Mouse (Mus musculus) lung, postnatal 0 days (tissue): ENCODE data around the gene Gpr152. TPM values are rescaled to one million over a fixed set of nuclear protein-coding genes. Genes with fewer than 3 reads are reported as not detected.

ENCODE experiments used
- ATAC-seq: fragments of 200-750 bp; cut with Nextera tagmentation; 2 replicates; pipeline ENCODE4 v1.8.0; 2017; ENCODE audit warnings: moderate library complexity
- DNase-seq: peaks from one replicate; pipeline ENCODE4 v3.0.0-alpha.2; 2016; ENCODE audit warnings: low spot score
- H3K27ac ChIP-seq: fragments of 300-500 bp; sonication (generic); 2 replicates; pipeline ENCODE4 v1.5.1; 2014; ENCODE audit warnings: antibody characterized with exemption, mild to moderate bottlenecking, low read length, mixed read lengths
- H3K27me3 ChIP-seq: fragments of 300-500 bp; sonication (generic); replicated peaks from 2 replicates; pipeline ENCODE4 v1.6.1; 2014; ENCODE audit warnings: low read length, mixed read lengths; ENCODE audit not compliant: insufficient read depth
- H3K36me3 ChIP-seq: fragments of 300-500 bp; sonication (generic); 2 replicates; pipeline ENCODE4 v1.6.1; 2014; ENCODE audit warnings: low read length, mixed read lengths; ENCODE audit not compliant: insufficient read depth
- H3K4me1 ChIP-seq: fragments of 300-500 bp; sonication (generic); 2 replicates; pipeline ENCODE4 v1.6.1; 2014; ENCODE audit warnings: antibody characterized with exemption, low read depth, low read length, mixed read lengths; ENCODE audit not compliant: insufficient read depth
- H3K4me2 ChIP-seq: fragments of 300-500 bp; sonication (generic); replicated peaks from 2 replicates; pipeline ENCODE4 v1.6.1; 2014; ENCODE audit warnings: low read depth, mild to moderate bottlenecking, low read length, moderate library complexity, mixed read lengths
- H3K4me3 ChIP-seq: fragments of 300-500 bp; sonication (generic); 2 replicates; pipeline ENCODE4 v1.5.1; 2014; ENCODE audit warnings: low read depth, low read length
- H3K9ac ChIP-seq: fragments of 300-500 bp; sonication (generic); replicated peaks from 2 replicates; pipeline ENCODE4 v1.6.1; 2014; ENCODE audit warnings: low read depth, mild to moderate bottlenecking
- H3K9me3 ChIP-seq: fragments of 300-500 bp; sonication (generic); 2 replicates; pipeline ENCODE4 v1.6.1; 2016; ENCODE audit warnings: low read length, mixed read lengths
- CTCF ChIP-seq: IDR thresholded peaks from 2 replicates; pipeline ENCODE4 v1.5.1; 2016; ENCODE audit warnings: antibody characterized with exemption, mild to moderate bottlenecking
- EP300 ChIP-seq: IDR thresholded peaks from 2 replicates; pipeline ENCODE4 v1.6.1; 2016; ENCODE audit warnings: antibody characterized with exemption, mild to moderate bottlenecking, control low read depth
- WGBS: fragments of 180-500 bp; shearing (Covaris S2); extraction: QIAGEN DNeasy Blood & Tissue Kit; methylation state at CpG from one replicate; pipeline ENCODE4 v1.1.7; 2014; 5-methylcytosine and 5-hydroxymethylcytosine counted together
- polyA plus RNA-seq: library from polyadenylated mRNA; unstranded; fragments of >200 nt; fragmentation: Nextera tagmentation; extraction: Ambion mirVana; gene quantifications from 2 replicates; pipeline ENCODE4 v1.2.1, GENCODE M21; 2015

Gpr152 gene
- polyA plus RNA-seq: not detected in 2 replicates

GRCm38 (mm10) chr19:4139446-4139845, at the start of gene Gpr152:
Gpr152 (plus strand) TSS chr19:4139787.
- Histone ChIP-seq H3K4me3 (no peak within 1 kb of the TSS), H3K9ac (no peak within 1 kb of the TSS), H3K27ac (no peak within 1 kb of the TSS), H3K36me3 (no peaks in the 10 kb centered on the region), H3K4me2 (no peak within 1 kb of the TSS), H3K4me1 (no peaks in the 10 kb centered on the region), H3K27me3 (no peaks in the 10 kb centered on the region), H3K9me3 (no peaks in the 10 kb centered on the region)
- TF ChIP-seq CTCF (no peak), EP300 (no peak)
- ATAC-seq (no peak), DNase-seq (no peak)
- 87% methylated on average over 2 of the region's 2 CpGs for WGBS

- TF ChIP-seq CTCF: no peak
- no peak for TF ChIP-seq EP300
- WGBS: 84% methylated on average over 3 of the region's 3 CpGs
- no peak for DNase-seq
These were observed 49.1 kb upstream of the Gpr152 start for GRCm38 (mm10) chr19:4090446-4090845.

DNA sequence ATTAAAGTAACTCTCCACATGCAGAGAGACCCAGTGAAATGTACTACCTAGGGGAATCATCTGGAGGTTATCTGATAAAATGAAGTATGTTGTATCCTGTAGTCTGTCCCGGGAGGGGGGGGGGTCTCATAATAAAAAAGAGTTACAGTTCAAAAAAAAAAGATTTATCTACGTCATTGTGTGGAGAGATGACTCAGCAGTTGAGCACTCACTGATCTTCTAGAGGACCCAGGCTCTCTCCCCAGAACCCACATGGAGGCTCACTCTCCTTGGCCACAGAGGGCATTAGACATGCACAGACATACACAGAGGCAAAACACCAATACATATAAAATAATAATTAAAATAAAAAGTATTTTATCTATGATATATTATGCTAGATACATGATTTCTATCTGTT, 48.2 kb upstream of the Gpr152 start:
- Histone ChIP-seq H3K4me2 (no peak overlapping the region), H3K27me3 (no peaks in the 10 kb centered on the region), H3K4me3 (no peak overlapping the region), H3K36me3 (no peaks in the 10 kb centered on the region), H3K4me1 (no peaks in the 10 kb centered on the region), H3K9me3 (no peaks in the 10 kb centered on the region), H3K9ac (no peak overlapping the region), H3K27ac (no peak overlapping the region)
- TF ChIP-seq EP300 (no peak), CTCF (no peak)
- WGBS: 45% methylated on average over 2 of the region's 2 CpGs
- no peak for DNase-seq
- no peak for ATAC-seq

More at GRCm38 (mm10) chr19:4090446-4090845, 49.1 kb upstream of the Gpr152 start:
- no peaks in the 10 kb centered on the region for H3K27me3 ChIP-seq
- H3K4me2 ChIP-seq: no peak overlapping the region
- no peaks in the 10 kb centered on the region for H3K9me3 ChIP-seq
- no peak overlapping the region for H3K9ac ChIP-seq
- no peak overlapping the region for H3K4me3 ChIP-seq
- H3K27ac ChIP-seq: no peak overlapping the region
- no peak for ATAC-seq
- no peaks in the 10 kb centered on the region for H3K4me1 ChIP-seq
- H3K36me3 ChIP-seq: no peaks in the 10 kb centered on the region

DNA sequence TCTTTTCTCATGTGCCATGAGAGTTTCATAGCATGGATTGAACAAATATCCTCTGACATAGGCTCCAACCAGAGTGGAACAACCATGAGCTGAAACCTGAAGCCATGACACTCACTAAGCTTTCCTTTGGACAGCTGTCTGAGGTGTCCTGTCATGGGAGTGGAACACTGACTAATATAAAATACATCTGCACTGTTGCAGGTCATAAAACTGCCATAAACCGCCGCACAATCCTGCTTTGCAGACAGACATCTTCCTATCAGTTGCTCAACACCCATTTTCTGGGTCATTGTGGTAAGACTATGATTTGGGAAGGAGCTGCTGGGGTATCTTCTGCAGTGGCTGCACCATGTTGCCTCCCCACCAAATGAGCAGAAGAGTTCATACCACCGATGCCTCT, 46.8 kb upstream of the Gpr152 start:
- Histone ChIP-seq H3K4me2 (no peak overlapping the region), H3K9ac (no peak overlapping the region), H3K4me1 (no peaks in the 10 kb centered on the region), H3K9me3 (no peaks in the 10 kb centered on the region), H3K36me3 (no peaks in the 10 kb centered on the region), H3K4me3 (no peak overlapping the region), H3K27ac (no peak overlapping the region), H3K27me3 (no peaks in the 10 kb centered on the region)
- no peak for DNase-seq
- no peak for ATAC-seq
- 62% methylated on average over 3 of the region's 3 CpGs for WGBS
- no peak for TF ChIP-seq CTCF
- no peak for TF ChIP-seq EP300

DNA sequence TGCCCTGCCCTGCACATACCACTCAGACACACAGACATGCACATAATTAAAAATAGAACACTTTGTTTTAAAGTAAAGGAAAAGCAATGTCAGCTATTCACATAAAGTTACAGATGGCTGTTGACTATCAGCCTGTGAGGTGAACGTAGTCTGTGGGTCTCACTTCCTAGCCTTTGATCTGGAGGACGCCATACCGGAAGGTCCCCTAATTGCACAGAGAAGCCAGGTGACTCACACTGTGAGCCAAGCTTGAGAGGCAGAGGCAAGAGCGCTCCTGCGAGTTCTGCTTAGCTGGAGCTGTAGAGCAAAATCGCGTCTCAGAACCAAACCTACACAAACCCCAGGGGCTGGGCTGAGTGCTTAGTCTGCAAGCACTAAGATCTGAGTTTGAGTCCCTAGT, 45.8 kb upstream of the Gpr152 start:
- Histone ChIP-seq H3K9me3 (no peaks in the 10 kb centered on the region), H3K4me2 (no peak overlapping the region), H3K27ac (peak overlapping the region; percentile 38; the same call in 1 of the 2 replicates), H3K4me1 (peaks cover 7% of the 10 kb centered on the region; the same call in 1 of the 2 replicates), H3K27me3 (no peaks in the 10 kb centered on the region), H3K9ac (no peak overlapping the region), H3K4me3 (no peak overlapping the region), H3K36me3 (no peaks in the 10 kb centered on the region)
- ATAC-seq (no peak), DNase-seq (peak; percentile 49)
- 41% methylated on average over 7 of the region's 7 CpGs for WGBS
- no peak for TF ChIP-seq EP300
- TF ChIP-seq CTCF: no peak

DNA sequence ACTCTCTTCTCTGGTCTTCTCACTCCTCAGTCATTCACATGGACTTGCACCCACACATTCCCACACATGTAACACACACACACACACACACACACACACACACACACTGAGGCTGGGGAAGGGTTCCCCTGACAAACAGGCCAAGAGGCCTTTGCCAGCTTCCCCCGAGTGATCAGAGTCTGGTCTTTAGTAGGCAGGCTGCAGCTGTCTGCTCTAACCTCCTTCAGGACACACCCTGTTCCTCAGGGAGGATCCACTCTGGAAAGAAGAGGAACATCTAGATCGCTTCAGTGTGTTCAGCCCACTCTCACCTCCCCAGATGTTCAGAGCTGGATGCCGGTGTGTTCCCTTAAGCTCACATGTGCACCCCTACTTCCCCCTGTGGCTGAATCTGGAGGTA, 45.2 kb upstream of the Gpr152 start:
- Histone ChIP-seq H3K9ac (no peak overlapping the region), H3K4me3 (no peak overlapping the region), H3K4me1 (peaks cover 10% of the 10 kb centered on the region; the same call in 1 of the 2 replicates), H3K4me2 (no peak overlapping the region), H3K9me3 (no peaks in the 10 kb centered on the region), H3K27me3 (no peaks in the 10 kb centered on the region), H3K36me3 (no peaks in the 10 kb centered on the region), H3K27ac (peak overlapping the region; percentile 38; the same call in 1 of the 2 replicates)
- DNase-seq (no peak), ATAC-seq (no peak)
- TF ChIP-seq CTCF: no peak
- no peak for TF ChIP-seq EP300
- WGBS: 77% methylated on average over 3 of the region's 3 CpGs

DNA sequence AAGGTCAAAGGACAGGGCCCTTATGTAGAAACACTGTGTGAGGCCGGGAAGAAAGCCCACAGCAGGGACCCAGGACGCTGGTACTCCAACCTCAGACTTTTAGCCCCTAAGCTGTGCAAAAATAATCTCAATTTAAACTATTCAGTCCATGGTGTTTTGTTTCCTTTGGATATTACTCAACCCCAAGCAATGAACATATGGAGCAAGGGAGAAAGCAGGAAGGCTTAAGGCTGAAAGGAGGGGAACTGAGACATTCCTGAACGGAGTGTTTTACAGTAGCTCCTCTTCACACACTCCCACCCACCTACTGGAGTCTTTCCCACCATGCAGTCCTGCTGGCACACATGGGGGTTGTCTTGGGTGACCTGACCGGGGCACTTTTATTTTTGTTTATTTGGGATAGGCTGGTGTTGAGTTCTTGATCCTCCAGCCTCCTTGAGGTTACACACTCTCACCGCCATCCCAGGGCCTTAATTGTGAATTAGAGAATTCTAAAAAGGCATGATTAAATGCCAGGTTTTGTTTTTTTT, 44.7 kb upstream of the Gpr152 start:
- no peaks in the 10 kb centered on the region for H3K27me3 ChIP-seq
- no peaks in the 10 kb centered on the region for H3K9me3 ChIP-seq
- H3K36me3 ChIP-seq: no peaks in the 10 kb centered on the region
- no peak overlapping the region for H3K27ac ChIP-seq
- DNase-seq: no peak
- TF ChIP-seq EP300 (no peak), CTCF (no peak)
- ATAC-seq: no peak
- H3K4me2 ChIP-seq: no peak overlapping the region
- H3K9ac ChIP-seq: no peak overlapping the region
- WGBS: 66% methylated on average over 5 of the region's 5 CpGs
- H3K4me1 ChIP-seq: peaks cover 15% of the 10 kb centered on the region; the same call in 1 of the 2 replicates
- no peak overlapping the region for H3K4me3 ChIP-seq
